In the genomic region with DNA sequence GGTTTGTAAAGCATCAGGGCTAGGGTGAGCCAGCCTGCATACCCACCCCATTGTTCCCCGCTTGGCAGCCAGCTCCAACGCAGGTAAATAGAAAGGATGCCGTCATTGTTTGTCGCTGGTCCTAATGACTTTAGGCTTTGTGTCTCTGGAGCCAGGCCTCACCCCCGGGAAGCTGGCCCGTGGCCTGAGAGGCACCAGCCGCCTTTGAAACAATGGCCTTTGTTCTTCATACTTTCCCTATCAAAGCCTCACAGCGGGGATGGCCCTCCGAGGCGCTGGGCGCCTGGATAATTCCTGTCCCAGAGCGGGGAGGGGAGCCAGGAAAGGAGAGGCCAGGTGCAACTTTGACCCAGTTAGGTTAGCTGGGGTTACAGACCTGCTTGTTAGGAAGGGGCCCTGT, we compare ENCODE assay signal across 7 mouse cellular contexts.
DNase-seq lines count a peak whose midpoint lies in the region; TF ChIP-seq lines count a peak whose summit lies in the region.

No protein-coding gene starts in this region.

- no peak for TF ChIP-seq CTCF in heart, adult 2 months (IDR thresholded peaks at IDR 0.05)

- no peak for TF ChIP-seq POLR2A in heart, adult 2 months (IDR thresholded peaks at IDR 0.05; ENCODE audit: insufficient read depth, low read depth, low read length)

- DNase-seq in ovary, adult 18-20 months (ENCODE audit: low spot score): peak; percentile 8
- DNase-seq in ovary, postnatal 10 days (ENCODE audit: low spot score): no peak
- DNase-seq in cerebellum, adult 9-11 months: peak; percentile 48
- DNase-seq in heart, adult 2 months: peak; percentile 66 to 79
- DNase-seq in left cerebral cortex, adult 8-10 months (ENCODE audit: low spot score in 2 of 2): peak; percentile 17 to 54
- peak; percentile 85 for DNase-seq in retina, embryonic 14.5 days (ENCODE audit: low spot score)
- DNase-seq in urinary bladder, adult 18-20 months (ENCODE audit: low spot score in 2 of 2): no peak

- intact Hi-C loops in heart, adult 2 months (cut with DNase I): loop anchor here (2.0 to 5.0 kb wide), 3 partner anchors 75 to 617 kb away; partner anchors contain the start of gene Tbx3

- H3K27me3 ChIP-seq in heart, adult 2 months (ENCODE audit: control insufficient read depth, insufficient read depth, low read length): no peaks in the 10 kb centered on the region

- no peaks in the 10 kb centered on the region for H3K79me2 ChIP-seq in heart, adult 2 months (replicated peaks; ENCODE audit: control insufficient read depth, insufficient read depth, low read length)

- H3K4me1 ChIP-seq in heart, adult 2 months (ENCODE audit: control insufficient read depth, insufficient read depth, low read length): peaks cover 17% of the 10 kb centered on the region

- WGBS in heart, adult 2 months: 17% methylated on average over 12 of the region's 12 CpGs

- H3K9ac ChIP-seq in heart, adult 2 months (ENCODE audit: low read depth, low read length): peak overlapping the region; percentile 23

- no peak overlapping the region for H3K4me3 ChIP-seq in heart, adult 2 months

- H3K27ac ChIP-seq in heart, adult 2 months: peak overlapping the region; percentile 40

- no peaks in the 10 kb centered on the region for H3K36me3 ChIP-seq in heart, adult 2 months (ENCODE audit: control insufficient read depth, insufficient read depth, low read length)

- TF ChIP-seq EP300 in heart, adult 2 months (IDR thresholded peaks at IDR 0.05; ENCODE audit: insufficient read depth, low read depth, low read length): 0 out of 2 replicates have a peak, but pooled peaks have one; percentile 73

Comparison
In these comparisons a context has a peak if more than half of its experiments do, and no peak if none do; other contexts are left out.
1. DNase-seq: peak in ovary, adult 18-20 months (single experiment), cerebellum, adult 9-11 months (single experiment), heart, adult 2 months (2 of 2), left cerebral cortex, adult 8-10 months (2 of 2) and retina, embryonic 14.5 days (single experiment); none in ovary, postnatal 10 days (single experiment) and urinary bladder, adult 18-20 months (0 of 2).